Mouse (Mus musculus) MEL (cell line): ENCODE data around the gene BC051019.

Source experiments
- EP300 ChIP-seq, 2 experiments: IDR thresholded peaks; 2 replicates each; pipeline ENCODE4 v1.6.1; 2011; ENCODE audit warnings: improper control_type of control experiment in 2 of 2, low read length in 2 of 2, low read depth in 1 of 2, mild to moderate bottlenecking in 1 of 2
- SMC3 ChIP-seq: IDR thresholded peaks from 2 replicates; pipeline ENCODE4 v1.6.1; 2011; ENCODE audit warnings: low read depth, low read length, improper control_type of control experiment

DNA sequence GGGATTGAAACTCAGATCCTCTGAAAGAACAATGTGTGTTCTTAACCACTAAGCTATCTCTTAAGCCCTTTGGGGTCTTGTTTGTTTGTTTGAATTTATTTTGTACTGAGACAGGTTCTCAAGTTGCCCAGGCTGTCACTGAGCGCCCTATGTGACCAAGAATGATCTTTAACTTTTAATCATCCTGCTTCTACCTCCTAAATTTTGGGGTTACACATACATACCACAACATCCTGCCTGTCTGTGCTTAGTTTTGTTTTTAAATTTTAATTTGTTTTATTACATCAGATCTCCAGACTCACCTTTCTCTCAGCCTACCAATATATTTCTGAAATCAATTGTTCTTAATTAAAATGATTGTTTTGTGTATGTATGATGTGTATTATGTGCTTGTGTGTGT lies 17.4 kb upstream of the BC051019 start:
- TF ChIP-seq SMC3 (no peak), EP300 (IDR thresholded peaks at IDR 0.05; ENCODE audit: low read depth in 1 of 2, low read length in 2 of 2) (no peak)
